Mouse (Mus musculus) cerebellum, adult 2 months (tissue): ENCODE data around the gene Tesk2.

Source experiments
- CTCF ChIP-seq: fragments of 200-500 bp; IDR thresholded peaks from 2 replicates; pipeline ENCODE4 v1.5.1; 2011; ENCODE audit warnings: low read depth, mild to moderate bottlenecking, control low read depth, low read length, moderate library complexity, borderline replicate concordance; ENCODE audit not compliant: insufficient read depth
- POLR2A ChIP-seq: fragments of 200-500 bp; IDR thresholded peaks from 2 replicates; pipeline ENCODE4 v1.6.1; 2011; ENCODE audit warnings: low read length, control low read depth, borderline replicate concordance; ENCODE audit not compliant: insufficient read depth

DNA sequence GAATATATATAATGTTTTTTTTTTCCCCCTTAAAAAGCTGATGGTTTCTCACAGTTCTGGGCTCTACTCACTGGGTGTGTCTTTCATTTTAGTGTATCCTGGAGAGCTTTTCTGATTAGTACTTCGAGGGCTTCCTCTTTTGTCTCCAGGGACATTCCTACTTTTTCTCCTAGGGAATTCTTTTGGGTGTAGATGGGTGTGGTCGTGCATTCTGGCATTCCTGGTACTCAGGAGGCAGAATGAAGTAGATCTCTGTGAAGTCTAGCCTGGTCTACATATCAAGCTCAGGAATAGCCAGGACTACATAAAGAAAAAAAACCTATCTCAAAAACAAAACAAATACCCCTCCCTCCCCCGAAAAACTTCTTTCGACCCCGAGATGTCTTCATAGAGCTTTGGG, 4.7 kb downstream of the Tesk2 start:
- TF ChIP-seq POLR2A: no peak
- no peak for TF ChIP-seq CTCF
